ENCODE assay signal across 8 mouse cellular contexts in genomic region chr1:182398171-182398570, GRCm38 (mm10). TPM values are rescaled to one million over a fixed set of nuclear protein-coding genes. Genes with fewer than 3 reads are reported as not detected.
DNase-seq lines count a peak whose midpoint lies in the region; ATAC-seq and TF ChIP-seq lines count a peak whose summit lies in the region.
"Had no signal": no experiment of that assay in that cellular context is flagged by ENCODE, and none has a peak within 500 bp of the region (broad histone marks: within the 10 kb centered on the region; RNA-seq: fewer than 3 reads in every experiment).

No protein-coding gene starts in this region.

- peak; percentile 36; the same call in 1 of the 2 replicates for ATAC-seq in hindbrain, embryonic 13.5 days (ENCODE audit: low FRiP score)
- peak; percentile 69 for ATAC-seq in neural tube, embryonic 13.5 days (ENCODE audit: low read depth)
- no peak for ATAC-seq in neural tube, embryonic 15.5 days (ENCODE audit: low FRiP score)
- ATAC-seq in limb, embryonic 15.5 days (ENCODE audit: insufficient number of reproducible peaks, low FRiP score, low TSS enrichment, low read depth) = 0 out of 2 replicates have a peak, but pooled peaks have one; percentile 7
- ATAC-seq in stomach, embryonic 14.5 days (ENCODE audit: insufficient number of reproducible peaks, insufficient read depth, low FRiP score, low read depth) = no peak
- ATAC-seq: forebrain, embryonic 16.5 days had no signal

- no peaks in the 10 kb centered on the region for H3K27me3 ChIP-seq in hindbrain, embryonic 13.5 days
- no peaks in the 10 kb centered on the region for H3K27me3 ChIP-seq in hindbrain, embryonic 10.5 days (ENCODE audit: insufficient read depth, poor library complexity, severe bottlenecking)
- H3K27me3 ChIP-seq in neural tube, embryonic 13.5 days = no peaks in the 10 kb centered on the region
- H3K27me3 ChIP-seq in neural tube, embryonic 15.5 days (replicated peaks) = no peaks in the 10 kb centered on the region
- H3K27me3 ChIP-seq in limb, embryonic 15.5 days = no peaks in the 10 kb centered on the region
- H3K27me3 ChIP-seq in stomach, embryonic 14.5 days (ENCODE audit: control insufficient read depth, insufficient read depth, low read length) = no peaks in the 10 kb centered on the region
- no peaks in the 10 kb centered on the region for H3K27me3 ChIP-seq in cerebellum, adult 2 months (ENCODE audit: control insufficient read depth, insufficient read depth, low read length)

- no peak overlapping the region for H3K4me2 ChIP-seq in hindbrain, embryonic 13.5 days
- no peak overlapping the region for H3K4me2 ChIP-seq in neural tube, embryonic 13.5 days
- H3K4me2 ChIP-seq in neural tube, embryonic 15.5 days = no peak overlapping the region
- no peak overlapping the region for H3K4me2 ChIP-seq in limb, embryonic 15.5 days
- H3K4me2 ChIP-seq in stomach, embryonic 14.5 days (replicated peaks; ENCODE audit: low read depth, low read length) = no peak overlapping the region

- no peak overlapping the region for H3K4me3 ChIP-seq in hindbrain, embryonic 13.5 days
- no peak overlapping the region for H3K4me3 ChIP-seq in hindbrain, embryonic 10.5 days
- no peak overlapping the region for H3K4me3 ChIP-seq in neural tube, embryonic 13.5 days
- no peak overlapping the region for H3K4me3 ChIP-seq in neural tube, embryonic 15.5 days (replicated peaks)
- H3K4me3 ChIP-seq in limb, embryonic 15.5 days = no peak overlapping the region
- H3K4me3 ChIP-seq in stomach, embryonic 14.5 days (ENCODE audit: low read depth, low read length) = no peak overlapping the region
- no peak overlapping the region for H3K4me3 ChIP-seq in cerebellum, adult 2 months (replicated peaks; ENCODE audit: insufficient read depth, low read depth, low read length)

- DNase-seq in hindbrain, embryonic 10.5 days (ENCODE audit: low spot score) = no peak
- no peak for DNase-seq in cerebellum, adult 2 months

- no peak for TF ChIP-seq POLR2A in cerebellum, adult 2 months (IDR thresholded peaks at IDR 0.05; ENCODE audit: borderline replicate concordance, insufficient read depth, low read length)

- 67% methylated on average over 8 of the region's 8 CpGs for WGBS in hindbrain, embryonic 13.5 days
- 75% methylated on average over 8 of the region's 8 CpGs for WGBS in hindbrain, embryonic 10.5 days
- WGBS in neural tube, embryonic 13.5 days = 56% methylated on average over 8 of the region's 8 CpGs
- 56% methylated on average over 8 of the region's 8 CpGs for WGBS in neural tube, embryonic 15.5 days
- 50% methylated on average over 8 of the region's 8 CpGs for WGBS in limb, embryonic 15.5 days
- 66% methylated on average over 8 of the region's 8 CpGs for WGBS in stomach, embryonic 14.5 days
- WGBS in cerebellum, adult 2 months = 66% methylated on average over 8 of the region's 8 CpGs

- no peaks in the 10 kb centered on the region for H3K36me3 ChIP-seq in hindbrain, embryonic 13.5 days
- no peaks in the 10 kb centered on the region for H3K36me3 ChIP-seq in hindbrain, embryonic 10.5 days
- no peaks in the 10 kb centered on the region for H3K36me3 ChIP-seq in neural tube, embryonic 13.5 days
- no peaks in the 10 kb centered on the region for H3K36me3 ChIP-seq in neural tube, embryonic 15.5 days
- H3K36me3 ChIP-seq in limb, embryonic 15.5 days = no peaks in the 10 kb centered on the region
- no peaks in the 10 kb centered on the region for H3K36me3 ChIP-seq in stomach, embryonic 14.5 days (ENCODE audit: control insufficient read depth, insufficient read depth, low read length)

- H3K9ac ChIP-seq in hindbrain, embryonic 13.5 days = no peak overlapping the region
- H3K9ac ChIP-seq in neural tube, embryonic 13.5 days = no peak overlapping the region
- H3K9ac ChIP-seq in neural tube, embryonic 15.5 days (replicated peaks) = no peak overlapping the region
- H3K9ac ChIP-seq in limb, embryonic 15.5 days = no peak overlapping the region
- no peak overlapping the region for H3K9ac ChIP-seq in stomach, embryonic 14.5 days (replicated peaks; ENCODE audit: low read depth, low read length)

- no peak for TF ChIP-seq CTCF in cerebellum, adult 2 months (IDR thresholded peaks at IDR 0.05; ENCODE audit: borderline replicate concordance, insufficient read depth, low read depth, low read length)

- no peak overlapping the region for H3K27ac ChIP-seq in hindbrain, embryonic 13.5 days
- H3K27ac ChIP-seq in hindbrain, embryonic 10.5 days = no peak overlapping the region
- no peak overlapping the region for H3K27ac ChIP-seq in neural tube, embryonic 13.5 days (replicated peaks)
- no peak overlapping the region for H3K27ac ChIP-seq in neural tube, embryonic 15.5 days (replicated peaks)
- H3K27ac ChIP-seq in limb, embryonic 15.5 days = peak overlapping the region; percentile 48; the same call in 1 of the 2 replicates
- peak overlapping the region; percentile 68 for H3K27ac ChIP-seq in stomach, embryonic 14.5 days (ENCODE audit: low read length)
- no peak overlapping the region for H3K27ac ChIP-seq in cerebellum, adult 2 months (ENCODE audit: insufficient read depth, low read length)

- no peaks in the 10 kb centered on the region for H3K4me1 ChIP-seq in hindbrain, embryonic 13.5 days (replicated peaks)
- H3K4me1 ChIP-seq in hindbrain, embryonic 10.5 days (replicated peaks) = 0 out of 2 replicates have a peak, but pooled peaks cover 8% of the 10 kb centered on the region
- H3K4me1 ChIP-seq in neural tube, embryonic 13.5 days (replicated peaks) = peaks cover 6% of the 10 kb centered on the region; the same call in 1 of the 2 replicates
- H3K4me1 ChIP-seq in neural tube, embryonic 15.5 days = no peaks in the 10 kb centered on the region
- peaks cover 17% of the 10 kb centered on the region for H3K4me1 ChIP-seq in limb, embryonic 15.5 days
- peaks cover 11% of the 10 kb centered on the region for H3K4me1 ChIP-seq in stomach, embryonic 14.5 days (ENCODE audit: control insufficient read depth, insufficient read depth, low read length)
- peaks cover 5% of the 10 kb centered on the region for H3K4me1 ChIP-seq in cerebellum, adult 2 months (ENCODE audit: control insufficient read depth, insufficient read depth, low read length)

- H3K9me3 ChIP-seq in hindbrain, embryonic 13.5 days = no peaks in the 10 kb centered on the region
- H3K9me3 ChIP-seq in hindbrain, embryonic 10.5 days = no peaks in the 10 kb centered on the region
- H3K9me3 ChIP-seq in neural tube, embryonic 13.5 days = no peaks in the 10 kb centered on the region
- H3K9me3 ChIP-seq in neural tube, embryonic 15.5 days (replicated peaks) = no peaks in the 10 kb centered on the region
- H3K9me3 ChIP-seq in limb, embryonic 15.5 days = no peaks in the 10 kb centered on the region
- H3K9me3 ChIP-seq in stomach, embryonic 14.5 days (ENCODE audit: control insufficient read depth, low read depth, low read length) = no peaks in the 10 kb centered on the region

RNA-seq across cellular contexts. Expression of gene Trp53bp2, which starts 10.8 kb away (rescaled TPM):
- 20.5 and 21.7 TPM in 2 replicates for polyA plus RNA-seq in hindbrain, embryonic 13.5 days (2015; fragmentation: Nextera tagmentation; extraction: Ambion mirVana)
- polyA plus RNA-seq in hindbrain, embryonic 10.5 days (2016; fragmentation: Nextera tagmentation; extraction: Ambion mirVana) = 24.2 and 25.8 TPM in 2 replicates
- polyA plus RNA-seq in neural tube, embryonic 13.5 days (2015; fragmentation: Nextera tagmentation; extraction: Ambion mirVana) = 21.1 and 24.9 TPM in 2 replicates
- polyA plus RNA-seq in neural tube, embryonic 15.5 days (2015; fragmentation: Nextera tagmentation; extraction: Ambion mirVana) = 14.6 and 17.4 TPM in 2 replicates
- 20.1 and 20.6 TPM in 2 replicates for polyA plus RNA-seq in limb, embryonic 15.5 days (2015; fragmentation: Nextera tagmentation; extraction: Ambion mirVana)
- polyA plus RNA-seq in stomach, embryonic 14.5 days (2014; fragmentation: Nextera tagmentation; extraction: Ambion mirVana) = 25.9 and 27.3 TPM in 2 replicates
- 21.1 and 25.3 TPM in 2 replicates for polyA plus RNA-seq in cerebellum, adult 2 months (2012; rRNA removed)

RNA-seq across cellular contexts. Expression of gene Fbxo28, which starts 56.7 kb away (rescaled TPM):
- polyA plus RNA-seq in hindbrain, embryonic 13.5 days (2015; fragmentation: Nextera tagmentation; extraction: Ambion mirVana) = 26.9 and 34.0 TPM in 2 replicates
- polyA plus RNA-seq in hindbrain, embryonic 10.5 days (2016; fragmentation: Nextera tagmentation; extraction: Ambion mirVana) = 20.0 and 23.5 TPM in 2 replicates
- polyA plus RNA-seq in neural tube, embryonic 13.5 days (2015; fragmentation: Nextera tagmentation; extraction: Ambion mirVana) = 27.2 and 28.1 TPM in 2 replicates
- 20.0 and 23.6 TPM in 2 replicates for polyA plus RNA-seq in neural tube, embryonic 15.5 days (2015; fragmentation: Nextera tagmentation; extraction: Ambion mirVana)
- 15.8 and 19.3 TPM in 2 replicates for polyA plus RNA-seq in limb, embryonic 15.5 days (2015; fragmentation: Nextera tagmentation; extraction: Ambion mirVana)
- polyA plus RNA-seq in stomach, embryonic 14.5 days (2014; fragmentation: Nextera tagmentation; extraction: Ambion mirVana) = 23.1 and 24.2 TPM in 2 replicates
- polyA plus RNA-seq in cerebellum, adult 2 months (2012; rRNA removed) = 28.3 and 31.0 TPM in 2 replicates

Comparison
In these comparisons a context has a peak if more than half of its experiments do, and no peak if none do; other contexts are left out.
1. ATAC-seq: peak in hindbrain, embryonic 13.5 days (single experiment), neural tube, embryonic 13.5 days (single experiment) and limb, embryonic 15.5 days (single experiment); none in neural tube, embryonic 15.5 days (single experiment) and stomach, embryonic 14.5 days (single experiment).
2. H3K27ac ChIP-seq: peak in limb, embryonic 15.5 days (single experiment) and stomach, embryonic 14.5 days (single experiment); none in hindbrain, embryonic 13.5 days (single experiment), hindbrain, embryonic 10.5 days (single experiment), neural tube, embryonic 13.5 days (single experiment), neural tube, embryonic 15.5 days (single experiment) and cerebellum, adult 2 months (single experiment).